Mouse (Mus musculus) liver, adult 2 months (tissue): ENCODE measurements at regions not wholly inside any gene's neighbourhood (a gene's known extent, or its start where the extent isn't known, plus 50 kb on each side); places are given as distances from the start of the nearest gene placed in this dataset.
"Not testable (repeated sequence)": the region's sequence is repeated elsewhere in the genome, so short reads cannot be mapped to it uniquely, and the experiment has no call there.

Experiments
- DNase-seq: peaks from one replicate; pipeline ENCODE4 v3.0.0-alpha.2; 2011; ENCODE audit warnings: low read depth, low spot score; ENCODE audit errors: extremely low read depth
- H3K27ac ChIP-seq: fragments of 200-500 bp; replicated peaks from 2 replicates; pipeline ENCODE4 v1.5.1; 2012; ENCODE audit warnings: low read depth, mild to moderate bottlenecking, control low read depth, inconsistent platforms, low read length; ENCODE audit not compliant: insufficient read depth
- H3K27me3 ChIP-seq: fragments of 200-500 bp; 2 replicates; pipeline ENCODE4 v1.6.1; 2012; ENCODE audit warnings: mild to moderate bottlenecking, moderate library complexity, low read length, inconsistent platforms; ENCODE audit not compliant: control insufficient read depth, insufficient read depth
- H3K36me3 ChIP-seq: fragments of 200-500 bp; 2 replicates; pipeline ENCODE4 v1.6.1; 2012; ENCODE audit warnings: low read length, inconsistent platforms; ENCODE audit not compliant: control insufficient read depth, insufficient read depth
- H3K4me1 ChIP-seq: fragments of 200-500 bp; 2 replicates; pipeline ENCODE4 v1.6.1; 2011; ENCODE audit warnings: low read length; ENCODE audit not compliant: control insufficient read depth, insufficient read depth
- H3K4me3 ChIP-seq: fragments of 200-500 bp; 2 replicates; pipeline ENCODE4 v1.5.1; 2011; ENCODE audit warnings: low read depth, mild to moderate bottlenecking, control low read depth, low read length, moderate library complexity; ENCODE audit not compliant: insufficient read depth
- H3K79me2 ChIP-seq: fragments of 200-500 bp; 2 replicates; pipeline ENCODE4 v1.6.1; 2012; ENCODE audit warnings: inconsistent platforms, mild to moderate bottlenecking, low read length, moderate library complexity; ENCODE audit not compliant: control insufficient read depth, insufficient read depth
- H3K9ac ChIP-seq: fragments of 200-500 bp; 2 replicates; pipeline ENCODE4 v1.6.1; 2012; ENCODE audit warnings: low read depth, mild to moderate bottlenecking, control low read depth, inconsistent platforms, low read length
- CTCF ChIP-seq: fragments of 200-500 bp; IDR thresholded peaks from 2 replicates; pipeline ENCODE4 v1.5.1; 2011; ENCODE audit warnings: low read depth, low read length, control low read depth
- POLR2A ChIP-seq: fragments of 200-500 bp; IDR thresholded peaks from 2 replicates; pipeline ENCODE4 v1.6.1; 2011; ENCODE audit warnings: low read length, control low read depth; ENCODE audit not compliant: insufficient read depth; ENCODE audit errors: extremely low read depth
- WGBS: fragments of 180-500 bp; shearing (Covaris S2); methylation state at CpG from one replicate; pipeline ENCODE4 v1.1.7; 2018; 5-methylcytosine and 5-hydroxymethylcytosine counted together

DNA sequence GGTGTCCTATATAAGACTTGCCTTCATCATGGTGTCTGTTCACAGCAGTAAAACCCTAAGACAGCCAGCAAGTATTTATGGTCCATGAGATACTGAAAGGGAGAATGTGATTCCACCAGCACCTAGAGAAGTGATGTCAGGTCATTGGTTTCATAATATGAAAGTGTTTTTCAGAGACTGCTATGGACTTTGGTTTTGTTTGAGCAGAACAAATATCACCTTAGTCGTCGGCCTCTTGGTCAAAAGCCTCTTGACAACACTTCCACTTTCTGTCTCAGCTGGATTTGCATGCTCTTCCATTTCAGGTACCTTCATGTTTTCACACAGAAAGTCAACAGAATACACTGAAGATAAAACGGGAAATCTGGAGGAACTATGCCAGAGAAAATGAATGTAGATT is 56.7 kb upstream of the Lrrc8b start:
- no peaks in the 10 kb centered on the region for H3K79me2 ChIP-seq
- TF ChIP-seq CTCF: no peak
- no peak for TF ChIP-seq POLR2A
- H3K27me3 ChIP-seq: no peaks in the 10 kb centered on the region
- no peak overlapping the region for H3K4me3 ChIP-seq
- H3K36me3 ChIP-seq: no peaks in the 10 kb centered on the region
- 22% methylated on average over 3 of the region's 3 CpGs for WGBS
- peak; percentile 97 for DNase-seq
- peak overlapping the region; percentile 59 for H3K27ac ChIP-seq
- no peak overlapping the region for H3K9ac ChIP-seq
- H3K4me1 ChIP-seq: peaks cover 13% of the 10 kb centered on the region

- H3K4me1 ChIP-seq: peaks cover 17% of the 10 kb centered on the region
- WGBS: 90% methylated on average over 1 of the region's 1 CpGs
- not testable (repeated sequence) for H3K9ac ChIP-seq, H3K79me2 ChIP-seq, H3K27me3 ChIP-seq, DNase-seq, H3K36me3 ChIP-seq, H3K27ac ChIP-seq, H3K4me3 ChIP-seq
Measured at GRCm38 (mm10) chr5:105356393-105356792, 59.2 kb upstream of the Lrrc8b start.

- peak overlapping the region; percentile 59 for H3K27ac ChIP-seq
- WGBS: 5% methylated on average over 1 of the region's 1 CpGs
Measured at GRCm38 (mm10) chr5:105354041-105354440, 60.5 kb upstream of the Gbp6 start.

DNA sequence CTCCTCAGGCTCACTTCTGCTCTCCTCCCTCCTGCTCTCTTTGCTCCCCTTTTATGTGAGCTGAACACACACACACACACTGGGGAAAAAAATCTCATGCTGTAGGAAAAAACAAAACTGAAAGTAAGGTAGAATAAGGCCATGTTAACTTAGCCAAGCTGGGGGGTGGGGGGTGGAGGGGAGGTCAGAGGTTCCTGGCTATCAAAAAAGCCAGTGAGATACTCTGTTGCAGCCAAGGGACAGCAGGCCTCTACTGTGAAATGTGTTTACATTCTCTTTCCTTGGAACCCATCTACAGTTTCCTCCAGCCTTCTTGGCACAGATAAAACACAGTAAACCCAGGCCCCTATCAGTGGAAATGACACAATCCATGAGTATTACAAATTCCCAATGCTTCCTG is 53.0 kb upstream of the Gbp6 start:
- peak; percentile 95 for DNase-seq
- no peaks in the 10 kb centered on the region for H3K27me3 ChIP-seq

More at GRCm38 (mm10) chr5:105354041-105354440, 60.5 kb upstream of the Gbp6 start:
- H3K9ac ChIP-seq: no peak overlapping the region
- peak; percentile 74 for DNase-seq
- H3K4me1 ChIP-seq: peaks cover 17% of the 10 kb centered on the region
- TF ChIP-seq POLR2A (no peak), CTCF (no peak)
- no peak overlapping the region for H3K4me3 ChIP-seq
- no peaks in the 10 kb centered on the region for H3K27me3 ChIP-seq
- H3K79me2 ChIP-seq: no peaks in the 10 kb centered on the region
- no peaks in the 10 kb centered on the region for H3K36me3 ChIP-seq

GRCm38 (mm10) chr5:105345953-105346352 is 52.5 kb upstream of the Gbp6 start:
- Histone ChIP-seq H3K36me3 (peaks cover 15% of the 10 kb centered on the region), H3K9ac (peak overlapping the region; percentile 72), H3K4me3 (peak overlapping the region; percentile 54), H3K27ac (peak overlapping the region; percentile 91)
- not testable (repeated sequence) for H3K27me3 ChIP-seq, H3K79me2 ChIP-seq, H3K4me1 ChIP-seq
- WGBS: 0% methylated on average over 1 of the region's 1 CpGs
- DNase-seq: peak; percentile 60

More for the DNA sequence above, 53.0 kb upstream of the Gbp6 start:
- Histone ChIP-seq H3K4me3 (peak overlapping the region; percentile 54), H3K27ac (peak overlapping the region; percentile 91), H3K36me3 (peaks cover 10% of the 10 kb centered on the region), H3K79me2 (no peaks in the 10 kb centered on the region; the same call in 1 of the 2 replicates), H3K4me1 (peaks cover 9% of the 10 kb centered on the region), H3K9ac (peak overlapping the region; percentile 72)
- TF ChIP-seq POLR2A: no peak
- TF ChIP-seq CTCF: no peak

- no peaks in the 10 kb centered on the region for H3K27me3 ChIP-seq
- no peak for TF ChIP-seq CTCF
- no peak for TF ChIP-seq POLR2A
- H3K9ac ChIP-seq: peak overlapping the region; percentile 73
- H3K79me2 ChIP-seq: no peaks in the 10 kb centered on the region; the same call in 1 of the 2 replicates
- peak overlapping the region; percentile 91 for H3K27ac ChIP-seq
- H3K4me3 ChIP-seq: peak overlapping the region; percentile 54
- H3K4me1 ChIP-seq: peaks cover 9% of the 10 kb centered on the region
- peak; percentile 74 for DNase-seq
- 20% methylated on average over 6 of the region's 6 CpGs for WGBS
- H3K36me3 ChIP-seq: peaks cover 16% of the 10 kb centered on the region
Measured at GRCm38 (mm10) chr5:105344808-105345732, 51.6 kb upstream of the Gbp6 start.

GRCm38 (mm10) chr5:105343816-105344215 is 50.3 kb upstream of the Gbp6 start:
- H3K27ac ChIP-seq, H3K79me2 ChIP-seq, H3K9ac ChIP-seq, H3K27me3 ChIP-seq, H3K4me1 ChIP-seq: not testable (repeated sequence)
- 13% methylated on average over 2 of the region's 2 CpGs for WGBS
- H3K36me3 ChIP-seq: peaks cover 19% of the 10 kb centered on the region
- peak; percentile 17 for DNase-seq
- H3K4me3 ChIP-seq: peak overlapping the region; percentile 29; the same call in 1 of the 2 replicates
